Mouse (Mus musculus) liver, postnatal 0 days (tissue): ENCODE measurements around the gene Rbm12. TPM values are rescaled to one million over a fixed set of nuclear protein-coding genes. Genes with fewer than 3 reads are reported as not detected.

Experiments used
- ATAC-seq: fragments of 200-750 bp; cut with Nextera tagmentation; 2 replicates; pipeline ENCODE4 v1.8.0; 2017; ENCODE audit warnings: mild to moderate bottlenecking, moderate library complexity
- DNase-seq: peaks from one replicate; pipeline ENCODE4 v3.0.0-alpha.2; 2016
- H3K27ac ChIP-seq: fragments of 300-500 bp; sonication (generic); 2 replicates; pipeline ENCODE4 v1.5.1; 2014; ENCODE audit warnings: antibody characterized with exemption, moderate library complexity, mild to moderate bottlenecking, low read depth
- H3K27me3 ChIP-seq: fragments of 300-500 bp; sonication (generic); 2 replicates; pipeline ENCODE4 v1.6.1; 2014; ENCODE audit warnings: low read length, control low read depth, mixed read lengths; ENCODE audit not compliant: insufficient read depth
- H3K36me3 ChIP-seq: fragments of 300-500 bp; sonication (generic); replicated peaks from 2 replicates; pipeline ENCODE4 v1.6.1; 2014; ENCODE audit warnings: mild to moderate bottlenecking, control low read depth, low read length, moderate library complexity, mixed read lengths; ENCODE audit not compliant: insufficient read depth
- H3K4me1 ChIP-seq: fragments of 300-500 bp; sonication (generic); 2 replicates; pipeline ENCODE4 v1.6.1; 2014; ENCODE audit warnings: antibody characterized with exemption, mild to moderate bottlenecking, control low read depth; ENCODE audit not compliant: insufficient read depth
- H3K4me2 ChIP-seq: fragments of 300-500 bp; sonication (generic); 2 replicates; pipeline ENCODE4 v1.6.1; 2014; ENCODE audit warnings: low read depth, mild to moderate bottlenecking, low read length, moderate library complexity, mixed read lengths
- H3K4me3 ChIP-seq: fragments of 300-500 bp; sonication (generic); 2 replicates; pipeline ENCODE4 v1.5.1; 2014; ENCODE audit warnings: low read depth, low read length
- H3K9ac ChIP-seq: fragments of 300-500 bp; sonication (generic); replicated peaks from 2 replicates; pipeline ENCODE4 v1.6.1; 2014; ENCODE audit warnings: mild to moderate bottlenecking, moderate library complexity
- H3K9me3 ChIP-seq: fragments of 300-500 bp; sonication (generic); 2 replicates; pipeline ENCODE4 v1.6.1; 2016; ENCODE audit warnings: mild to moderate bottlenecking, control low read depth, low read length, mixed read lengths
- CTCF ChIP-seq: sonication (generic); IDR thresholded peaks from 2 replicates; pipeline ENCODE4 v1.5.1; 2016; ENCODE audit warnings: antibody characterized with exemption, low read depth
- EP300 ChIP-seq: IDR thresholded peaks from 2 replicates; pipeline ENCODE4 v1.6.1; 2016; ENCODE audit warnings: antibody characterized with exemption, low read depth, mild to moderate bottlenecking
- WGBS: fragments of 180-500 bp; shearing (Covaris S2); extraction: QIAGEN DNeasy Blood & Tissue Kit; methylation state at CpG from one replicate; pipeline ENCODE4 v1.1.7; 2014; ENCODE audit not compliant: insufficient replicate concordance; 5-methylcytosine and 5-hydroxymethylcytosine counted together
- polyA plus RNA-seq: library from polyadenylated mRNA; unstranded; fragments of >200 nt; fragmentation: Nextera tagmentation; extraction: Ambion mirVana; gene quantifications from 2 replicates; pipeline ENCODE4 v1.2.1, GENCODE M21; 2015

Gene Rbm12
- polyA plus RNA-seq, 1 experiment from 2014 or later: 5.5 TPM

DNA sequence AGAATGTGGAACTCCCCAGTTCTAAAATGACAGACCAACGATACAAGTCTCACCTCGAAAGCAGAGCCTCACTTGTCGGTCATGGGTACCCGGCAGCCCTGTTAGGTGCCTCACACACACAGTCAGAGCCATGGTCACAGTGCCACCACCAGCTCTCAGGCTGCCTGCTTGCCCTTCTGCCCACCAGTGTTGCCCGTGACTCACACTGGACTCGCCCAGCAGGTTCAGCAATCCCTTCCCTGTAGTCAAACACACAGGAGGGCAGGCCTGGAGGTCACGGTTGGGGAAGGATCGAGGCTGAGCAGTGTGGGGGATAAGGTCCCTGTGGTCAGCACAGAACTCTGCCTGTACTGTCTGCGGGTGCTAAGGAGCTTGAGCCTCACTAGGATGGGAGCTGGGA lies 59.0 kb downstream of the Rbm12 start, which contains the start of gene Fer1l4:
Fer1l4 (minus strand) TSS at position 132 of the 400 bp plus-strand sequence.
- Histone ChIP-seq H3K9me3 (no peaks in the 10 kb centered on the region), H3K9ac (no peak within 1 kb of the TSS), H3K4me2 (no peak within 1 kb of the TSS), H3K27me3 (0 out of 2 replicates have a peak, but pooled peaks cover 4% of the 10 kb centered on the region), H3K27ac (no peak within 1 kb of the TSS), H3K4me1 (no peaks in the 10 kb centered on the region), H3K36me3 (no peaks in the 10 kb centered on the region), H3K4me3 (no peak within 1 kb of the TSS)
- no peak for DNase-seq
- 58% methylated on average over 9 of the region's 9 CpGs for WGBS
- no peak for ATAC-seq
- TF ChIP-seq EP300: no peak
- no peak for TF ChIP-seq CTCF

DNA sequence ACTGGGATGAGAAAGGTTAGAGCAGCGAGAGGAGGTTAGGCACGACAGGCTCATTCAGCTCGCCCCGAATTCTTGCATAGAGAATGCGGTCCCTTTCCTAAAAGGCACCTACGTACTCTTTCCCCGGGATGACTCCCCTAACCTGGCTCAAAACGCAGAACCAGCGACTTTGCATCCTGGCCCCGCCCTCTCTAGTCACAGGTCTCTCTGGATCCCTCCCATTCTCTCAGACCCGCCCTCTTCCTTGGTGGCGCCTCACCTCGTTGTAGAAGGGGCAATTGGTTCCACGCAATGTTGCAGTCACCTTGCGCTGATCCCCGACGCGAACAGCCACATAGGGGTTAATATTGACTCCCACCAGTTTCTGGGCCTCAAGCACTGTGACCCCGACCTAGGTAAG lies 63.8 kb downstream of the Rbm12 start:
- H3K4me1 ChIP-seq: no peaks in the 10 kb centered on the region
- 0 out of 2 replicates have a peak, but pooled peaks cover 11% of the 10 kb centered on the region for H3K27me3 ChIP-seq
- H3K9me3 ChIP-seq: no peaks in the 10 kb centered on the region
- no peak overlapping the region for H3K9ac ChIP-seq
- H3K4me3 ChIP-seq: no peak overlapping the region
- H3K36me3 ChIP-seq: no peaks in the 10 kb centered on the region
- ATAC-seq (no peak), DNase-seq (no peak)
- no peak overlapping the region for H3K27ac ChIP-seq
- TF ChIP-seq EP300: no peak
- no peak for TF ChIP-seq CTCF
- H3K4me2 ChIP-seq: no peak overlapping the region
- WGBS: 12% methylated on average over 19 of the region's 19 CpGs

DNA sequence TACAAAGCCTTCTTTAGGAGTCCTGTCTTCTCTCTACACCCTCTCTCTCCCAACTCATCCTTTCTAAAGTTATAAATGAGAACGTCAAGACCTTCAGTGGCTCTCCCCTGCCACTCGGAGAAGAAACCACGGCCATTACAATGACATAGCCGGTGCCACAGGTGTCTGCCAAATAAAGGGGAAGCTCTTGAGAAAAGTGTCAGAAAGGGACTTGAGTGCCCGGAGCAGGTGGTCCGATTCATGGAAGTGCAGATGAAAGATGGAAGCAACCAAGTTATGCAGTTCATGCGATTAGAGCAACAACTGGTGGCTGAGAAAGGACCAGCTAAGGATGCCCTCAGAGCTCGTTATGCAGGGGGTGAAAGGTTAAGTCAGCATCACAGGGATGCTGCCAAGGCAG lies 68.9 kb downstream of the Rbm12 start:
- DNase-seq (no peak), ATAC-seq (no peak)
- H3K9ac ChIP-seq: no peak overlapping the region
- WGBS: 64% methylated on average over 8 of the region's 8 CpGs
- H3K9me3 ChIP-seq: no peaks in the 10 kb centered on the region
- no peak overlapping the region for H3K4me2 ChIP-seq
- H3K4me1 ChIP-seq: no peaks in the 10 kb centered on the region
- no peaks in the 10 kb centered on the region for H3K36me3 ChIP-seq
- no peak overlapping the region for H3K4me3 ChIP-seq
- H3K27me3 ChIP-seq: 0 out of 2 replicates have a peak, but pooled peaks cover 7% of the 10 kb centered on the region
- H3K27ac ChIP-seq: no peak overlapping the region
- TF ChIP-seq EP300 (no peak), CTCF (no peak)

Other genes with a start within 250 kb of the Rbm12 start
- gene Uqcc1, start 181.7 kb downstream of the Rbm12 start, polyA plus RNA-seq: 29.3 and 31.7 TPM in 2 replicates
- gene Gm15557, start 171.2 kb downstream of the Rbm12 start, polyA plus RNA-seq: not detected in 2 replicates
- gene Gdf5, start 166.6 kb downstream of the Rbm12 start, polyA plus RNA-seq: not detected in 2 replicates
- 3.1 and 5.0 TPM in 2 replicates for gene Cep250, start 155.5 kb downstream of the Rbm12 start, polyA plus RNA-seq
- 0.64 and 0.90 TPM in 2 replicates for gene 6430550D23Rik, start 104.0 kb downstream of the Rbm12 start, polyA plus RNA-seq
- gene Ergic3, start 103.9 kb downstream of the Rbm12 start, polyA plus RNA-seq: 64.5 and 64.8 TPM in 2 replicates
- gene Fer1l4, start 59.0 kb downstream of the Rbm12 start, polyA plus RNA-seq: not detected in 2 replicates
- gene Spag4, start 46.8 kb downstream of the Rbm12 start, polyA plus RNA-seq: 0.54 and 0.74 TPM in 2 replicates
- gene Cpne1, start within 50 bp of the Rbm12 start, polyA plus RNA-seq: 13.4 and 16.0 TPM in 2 replicates
- gene Gm28036, start 15.1 kb upstream of the Rbm12 start, polyA plus RNA-seq: 0.88 and 3.0 TPM in 2 replicates
- 292 and 295 TPM in 2 replicates for gene Romo1, start 32.1 kb upstream of the Rbm12 start, polyA plus RNA-seq
- 38.9 and 40.2 TPM in 2 replicates for gene Nfs1, start 32.2 kb upstream of the Rbm12 start, polyA plus RNA-seq
- 228 and 239 TPM in 2 replicates for gene Rbm39, start 68.3 kb upstream of the Rbm12 start, polyA plus RNA-seq
- 11.7 and 15.0 TPM in 2 replicates for gene Phf20, start 84.5 kb upstream of the Rbm12 start, polyA plus RNA-seq
- 3.5 and 4.0 TPM in 2 replicates for gene Cnbd2, start 200.3 kb upstream of the Rbm12 start, polyA plus RNA-seq
- gene Scand1, start 200.7 kb upstream of the Rbm12 start, polyA plus RNA-seq: 56.7 and 70.2 TPM in 2 replicates